Mouse (Mus musculus) limb, embryonic 11.5 days (tissue): ENCODE data around the gene Irs3. TPM values are rescaled to one million over a fixed set of nuclear protein-coding genes. Genes with fewer than 3 reads are reported as not detected.

ENCODE experiments used
- ATAC-seq: fragments of 200-750 bp; cut with Nextera tagmentation; 2 replicates; pipeline ENCODE4 v1.8.0; 2017; ENCODE audit warnings: low read depth; ENCODE audit not compliant: insufficient number of reproducible peaks, low FRiP score, low TSS enrichment
- DNase-seq: peaks from one replicate; pipeline ENCODE4 v3.0.0-alpha.2; 2015; ENCODE audit warnings: low spot score
- H3K27ac ChIP-seq: fragments of 300-500 bp; sonication (generic); replicated peaks from 2 replicates; pipeline ENCODE4 v1.5.1; 2014; ENCODE audit warnings: low read depth, mild to moderate bottlenecking, low read length
- H3K27me3 ChIP-seq: fragments of 300-500 bp; sonication (generic); 2 replicates; pipeline ENCODE4 v1.6.1; 2014; ENCODE audit warnings: mild to moderate bottlenecking, low read length, mixed read lengths; ENCODE audit not compliant: control insufficient read depth, insufficient read depth
- H3K36me3 ChIP-seq: fragments of 300-500 bp; sonication (generic); 2 replicates; pipeline ENCODE4 v1.6.1; 2014; ENCODE audit warnings: mild to moderate bottlenecking, low read length, moderate library complexity, mixed read lengths; ENCODE audit not compliant: control insufficient read depth, insufficient read depth
- H3K4me1 ChIP-seq: fragments of 300-500 bp; sonication (generic); 2 replicates; pipeline ENCODE4 v1.6.1; 2014; ENCODE audit warnings: low read length, mixed read lengths; ENCODE audit not compliant: control insufficient read depth, insufficient read depth
- H3K4me2 ChIP-seq: fragments of 300-500 bp; sonication (generic); 2 replicates; pipeline ENCODE4 v1.6.1; 2014; ENCODE audit warnings: low read depth, mild to moderate bottlenecking, moderate library complexity; ENCODE audit not compliant: severe bottlenecking
- H3K4me3 ChIP-seq: fragments of 300-500 bp; sonication (generic); 2 replicates; pipeline ENCODE4 v1.5.1; 2014; ENCODE audit warnings: low read depth, low read length
- H3K9ac ChIP-seq: fragments of 300-500 bp; sonication (generic); 2 replicates; pipeline ENCODE4 v1.6.1; 2014; ENCODE audit warnings: mild to moderate bottlenecking, low read length
- H3K9me3 ChIP-seq: fragments of 300-500 bp; sonication (generic); 2 replicates; pipeline ENCODE4 v1.6.1; 2016; ENCODE audit warnings: low read length; ENCODE audit not compliant: control insufficient read depth
- WGBS: fragments of 180-500 bp; shearing (Covaris S2); extraction: QIAGEN DNeasy Blood & Tissue Kit; methylation state at CpG from one replicate; pipeline ENCODE4 v1.1.7; 2014; 5-methylcytosine and 5-hydroxymethylcytosine counted together
- polyA plus RNA-seq: library from polyadenylated mRNA; unstranded; fragments of >200 nt; fragmentation: Nextera tagmentation; extraction: Ambion mirVana; gene quantifications from 2 replicates; pipeline ENCODE4 v1.2.1, GENCODE M21; 2014

Gene Irs3
- polyA plus RNA-seq, 1 experiment from 2014 or later: 0.47 TPM

- H3K4me1 ChIP-seq: peaks cover 50% of the 10 kb centered on the region
- peak overlapping the region; percentile 30 for H3K4me3 ChIP-seq
- DNase-seq (no peak), ATAC-seq (no peak)
- no peaks in the 10 kb centered on the region for H3K9me3 ChIP-seq
- H3K27ac ChIP-seq: peak overlapping the region; percentile 97
- WGBS: 39% methylated on average over 4 of the region's 4 CpGs
- H3K9ac ChIP-seq: peak overlapping the region; percentile 49; the same call in 1 of the 2 replicates
- no peaks in the 10 kb centered on the region for H3K27me3 ChIP-seq
- peak overlapping the region; percentile 57 for H3K4me2 ChIP-seq
- peaks cover 6% of the 10 kb centered on the region; the same call in 1 of the 2 replicates for H3K36me3 ChIP-seq
These were observed 35.5 kb downstream of the Irs3 start for GRCm38 (mm10) chr5:137610056-137610455.

- peaks cover 50% of the 10 kb centered on the region for H3K4me1 ChIP-seq
- peak overlapping the region; percentile 57 for H3K4me2 ChIP-seq
- 42% methylated on average over 3 of the region's 3 CpGs for WGBS
- no peaks in the 10 kb centered on the region for H3K27me3 ChIP-seq
- ATAC-seq (no peak), DNase-seq (no peak)
- H3K36me3 ChIP-seq: peaks cover 6% of the 10 kb centered on the region; the same call in 1 of the 2 replicates
- H3K4me3 ChIP-seq: peak overlapping the region; percentile 30; the same call in 1 of the 2 replicates
- no peaks in the 10 kb centered on the region for H3K9me3 ChIP-seq
- peak overlapping the region; percentile 30; the same call in 1 of the 2 replicates for H3K27ac ChIP-seq
- peak overlapping the region; percentile 50; the same call in 1 of the 2 replicates for H3K9ac ChIP-seq
These were observed 36.2 kb downstream of the Irs3 start for GRCm38 (mm10) chr5:137609292-137609691.

GRCm38 (mm10) chr5:137608654-137609190 lies 36.8 kb downstream of the Irs3 start:
- ATAC-seq: no peak
- H3K27ac ChIP-seq: no peak overlapping the region

GRCm38 (mm10) chr5:137607860-137608653 lies 37.5 kb downstream of the Irs3 start:
- H3K36me3 ChIP-seq: peaks cover 6% of the 10 kb centered on the region; the same call in 1 of the 2 replicates
- no peak overlapping the region for H3K27ac ChIP-seq
- 19% methylated on average over 26 of the region's 26 CpGs for WGBS
- H3K9ac ChIP-seq: peak overlapping the region; percentile 50
- H3K4me2 ChIP-seq: peak overlapping the region; percentile 57
- peak overlapping the region; percentile 21 for H3K4me3 ChIP-seq
- H3K27me3 ChIP-seq: no peaks in the 10 kb centered on the region
- no peak for ATAC-seq
- no peak for DNase-seq
- no peaks in the 10 kb centered on the region for H3K9me3 ChIP-seq
- H3K4me1 ChIP-seq: peaks cover 45% of the 10 kb centered on the region

More at GRCm38 (mm10) chr5:137608654-137609190, 36.8 kb downstream of the Irs3 start:
- Histone ChIP-seq H3K9ac (peak overlapping the region; percentile 50), H3K4me1 (peaks cover 49% of the 10 kb centered on the region), H3K27me3 (no peaks in the 10 kb centered on the region), H3K4me3 (peak overlapping the region; percentile 21), H3K36me3 (peaks cover 6% of the 10 kb centered on the region; the same call in 1 of the 2 replicates), H3K4me2 (peak overlapping the region; percentile 57), H3K9me3 (no peaks in the 10 kb centered on the region)
- DNase-seq: no peak
- 9% methylated on average over 23 of the region's 23 CpGs for WGBS

GRCm38 (mm10) chr5:137601365-137601729 lies 44.2 kb downstream of the Irs3 start:
- peak; percentile 62 for DNase-seq
- under 1% methylated on average over 22 of the region's 22 CpGs for WGBS
- peak overlapping the region; percentile 38 for H3K9ac ChIP-seq
- peaks cover 3% of the 10 kb centered on the region; the same call in 1 of the 2 replicates for H3K36me3 ChIP-seq
- no peak overlapping the region for H3K27ac ChIP-seq
- ATAC-seq: no peak
- H3K4me1 ChIP-seq: peaks cover 17% of the 10 kb centered on the region
- no peaks in the 10 kb centered on the region for H3K27me3 ChIP-seq
- H3K9me3 ChIP-seq: no peaks in the 10 kb centered on the region
- peak overlapping the region; percentile 60 for H3K4me3 ChIP-seq
- H3K4me2 ChIP-seq: peak overlapping the region; percentile 96

GRCm38 (mm10) chr5:137600619-137601364 lies 44.7 kb downstream of the Irs3 start, which contains the start of gene Mospd3:
Mospd3 (minus strand) TSS chr5:137601058.
- Histone ChIP-seq H3K9ac (peak within 1 kb of the TSS; percentile 77), H3K4me1 (peaks cover 17% of the 10 kb centered on the region), H3K36me3 (peaks cover 3% of the 10 kb centered on the region; the same call in 1 of the 2 replicates), H3K27ac (peak within 1 kb of the TSS; percentile 77; the same call in 1 of the 2 replicates), H3K4me3 (peak within 1 kb of the TSS; percentile 60), H3K27me3 (no peaks in the 10 kb centered on the region), H3K9me3 (no peaks in the 10 kb centered on the region), H3K4me2 (peak within 1 kb of the TSS; percentile 96)
- DNase-seq: peak; percentile 97
- 0% methylated on average over 41 of the region's 41 CpGs for WGBS
- peak; percentile 93 for ATAC-seq

GRCm38 (mm10) chr5:137600281-137600618 lies 45.3 kb downstream of the Irs3 start:
- DNase-seq: no peak
- peak overlapping the region; percentile 60 for H3K4me3 ChIP-seq
- WGBS: 3% methylated on average over 19 of the region's 19 CpGs
- peak overlapping the region; percentile 77 for H3K9ac ChIP-seq
- no peaks in the 10 kb centered on the region for H3K27me3 ChIP-seq
- no peak for ATAC-seq
- H3K27ac ChIP-seq: 0 out of 2 replicates have a peak overlapping the region, but pooled peaks have one; percentile 8
- peaks cover under 1% of the 10 kb centered on the region; the same call in 1 of the 2 replicates for H3K36me3 ChIP-seq
- H3K4me1 ChIP-seq: peaks cover 17% of the 10 kb centered on the region
- H3K4me2 ChIP-seq: peak overlapping the region; percentile 96
- H3K9me3 ChIP-seq: no peaks in the 10 kb centered on the region

- Histone ChIP-seq H3K4me1 (peaks cover 17% of the 10 kb centered on the region), H3K9ac (peak overlapping the region; percentile 5; the same call in 1 of the 2 replicates), H3K9me3 (no peaks in the 10 kb centered on the region), H3K27me3 (no peaks in the 10 kb centered on the region), H3K4me2 (peak overlapping the region; percentile 96), H3K27ac (no peak overlapping the region), H3K36me3 (no peaks in the 10 kb centered on the region), H3K4me3 (peak overlapping the region; percentile 60)
- WGBS: 84% methylated on average over 9 of the region's 9 CpGs
- no peak for ATAC-seq
- no peak for DNase-seq
These were observed 45.9 kb downstream of the Irs3 start for GRCm38 (mm10) chr5:137599600-137599999.
